Mouse (Mus musculus) neutrophil, adult 5-6 weeks (primary cell): ENCODE results near the gene Havcr1. TPM values are rescaled to one million over a fixed set of nuclear protein-coding genes. Genes with fewer than 3 reads are reported as not detected.
A peak's percentile ranks its signal among the peaks of the same experiment; 100 is the strongest.
"Not testable (repeated sequence)": the region's sequence is repeated elsewhere in the genome, so short reads cannot be mapped to it uniquely, and the experiment has no call there.

Experiments used
- ATAC-seq: fragments of 151-379, 151-347 bp; 2 replicates; pipeline ENCODE4 v1.8.0; 2017; ENCODE audit warnings: mild to moderate bottlenecking, moderate TSS enrichment; ENCODE audit not compliant: insufficient number of reproducible peaks, poor library complexity, low FRiP score, severe bottlenecking; ENCODE audit errors: extremely low read depth
- total RNA-seq: library from RNA; stranded (forward); fragments of 200-1000 nt; gene quantifications from 2 replicates; pipeline ENCODE4 v1.2.3, GENCODE M21; 2017

The Havcr1 gene
- not detected in 2 replicates for total RNA-seq

- not testable (repeated sequence) for ATAC-seq
These were observed at the start of gene Havcr1 for GRCm38 (mm10) chr11:46735076-46735475. Gene Havcr1, plus strand, starts transcription at chr11:46735080.

GRCm38 (mm10) chr11:46690136-46690535, 44.7 kb upstream of the Havcr1 start:
- no peak for ATAC-seq

- ATAC-seq: not testable (repeated sequence)
These were observed 39.0 kb upstream of the Havcr1 start for GRCm38 (mm10) chr11:46695849-46696248.

- no peak for ATAC-seq
These were observed 37.2 kb upstream of the Havcr1 start for GRCm38 (mm10) chr11:46697433-46698277.

- no peak for ATAC-seq
These were observed 36.6 kb upstream of the Havcr1 start for GRCm38 (mm10) chr11:46698278-46698655.

- no peak for ATAC-seq
These were observed 36.0 kb upstream of the Havcr1 start for GRCm38 (mm10) chr11:46698830-46699229.

- no peak for ATAC-seq
These were observed 28.1 kb upstream of the Havcr1 start, which contains the start of gene Timd2 for GRCm38 (mm10) chr11:46706664-46707356. Gene Timd2, minus strand, starts transcription at chr11:46707061.

- ATAC-seq: no peak
These were observed 3.3 kb upstream of the Havcr1 start for GRCm38 (mm10) chr11:46731541-46732070.

GRCm38 (mm10) chr11:46733242-46733789, 1.6 kb upstream of the Havcr1 start:
- 0 out of 2 replicates have a peak, but pooled peaks have one; percentile 23 for ATAC-seq

GRCm38 (mm10) chr11:46734617-46735016, 263 bp upstream of the Havcr1 start:
- ATAC-seq: no peak

- ATAC-seq: no peak
These were observed 4.6 kb downstream of the Havcr1 start for GRCm38 (mm10) chr11:46739501-46739900.

- ATAC-seq: no peak
These were observed 6.0 kb downstream of the Havcr1 start for GRCm38 (mm10) chr11:46740886-46741285.

- no peak for ATAC-seq
These were observed 6.8 kb downstream of the Havcr1 start for GRCm38 (mm10) chr11:46741716-46742115.

GRCm38 (mm10) chr11:46747996-46748395, 13.1 kb downstream of the Havcr1 start:
- ATAC-seq: no peak

- ATAC-seq: no peak
These were observed 18.8 kb downstream of the Havcr1 start for GRCm38 (mm10) chr11:46753662-46754061.

- no peak for ATAC-seq
These were observed 19.8 kb downstream of the Havcr1 start for GRCm38 (mm10) chr11:46754669-46755068.

GRCm38 (mm10) chr11:46755714-46756113, 20.8 kb downstream of the Havcr1 start:
- ATAC-seq: not testable (repeated sequence)

- ATAC-seq: no peak
These were observed 42.0 kb downstream of the Havcr1 start for GRCm38 (mm10) chr11:46776879-46777278.

GRCm38 (mm10) chr11:46779811-46780210, 44.9 kb downstream of the Havcr1 start:
- ATAC-seq: no peak
